Mouse (Mus musculus) forebrain, embryonic 12.5 days (tissue): ENCODE measurements around the gene Gm20662. TPM values are rescaled to one million over a fixed set of nuclear protein-coding genes. Genes with fewer than 3 reads are reported as not detected.

Experiments used
- ATAC-seq: fragments of 200-750 bp; cut with Nextera tagmentation; 2 replicates; pipeline ENCODE4 v1.8.0; 2017; ENCODE audit warnings: moderate TSS enrichment; ENCODE audit not compliant: low FRiP score
- H3K27ac ChIP-seq: fragments of 300-500 bp; sonication (generic); 2 replicates; pipeline ENCODE4 v1.5.1; 2016; ENCODE audit warnings: mild to moderate bottlenecking
- H3K27me3 ChIP-seq: fragments of 300-500 bp; sonication (generic); 2 replicates; pipeline ENCODE4 v1.6.1; 2016; ENCODE audit warnings: mild to moderate bottlenecking
- H3K36me3 ChIP-seq: fragments of 300-500 bp; sonication (generic); replicated peaks from 2 replicates; pipeline ENCODE4 v1.6.1; 2016; ENCODE audit warnings: mild to moderate bottlenecking
- H3K4me1 ChIP-seq: fragments of 300-500 bp; sonication (generic); 2 replicates; pipeline ENCODE4 v1.6.1; 2016
- H3K4me2 ChIP-seq: fragments of 300-500 bp; sonication (generic); 2 replicates; pipeline ENCODE4 v1.6.1; 2016; ENCODE audit warnings: mild to moderate bottlenecking, moderate library complexity
- H3K4me3 ChIP-seq: fragments of 300-500 bp; sonication (generic); replicated peaks from 2 replicates; pipeline ENCODE4 v1.5.1; 2016; ENCODE audit warnings: mild to moderate bottlenecking
- H3K9ac ChIP-seq: fragments of 300-500 bp; sonication (generic); 2 replicates; pipeline ENCODE4 v1.6.1; 2016; ENCODE audit warnings: mild to moderate bottlenecking
- H3K9me3 ChIP-seq: fragments of 300-500 bp; sonication (generic); 2 replicates; pipeline ENCODE4 v1.6.1; 2016
- WGBS: fragments of 180-500 bp; shearing (Covaris S2); methylation state at CpG from one replicate; pipeline ENCODE4 v1.1.7; 2016; 5-methylcytosine and 5-hydroxymethylcytosine counted together
- polyA plus RNA-seq: library from polyadenylated mRNA; unstranded; fragments of >200 nt; fragmentation: Nextera tagmentation; extraction: Ambion mirVana; gene quantifications from 2 replicates; pipeline ENCODE4 v1.2.1, GENCODE M21; 2016

Gm20662 gene
- polyA plus RNA-seq, 1 experiment from 2014 or later, result not detected

DNA sequence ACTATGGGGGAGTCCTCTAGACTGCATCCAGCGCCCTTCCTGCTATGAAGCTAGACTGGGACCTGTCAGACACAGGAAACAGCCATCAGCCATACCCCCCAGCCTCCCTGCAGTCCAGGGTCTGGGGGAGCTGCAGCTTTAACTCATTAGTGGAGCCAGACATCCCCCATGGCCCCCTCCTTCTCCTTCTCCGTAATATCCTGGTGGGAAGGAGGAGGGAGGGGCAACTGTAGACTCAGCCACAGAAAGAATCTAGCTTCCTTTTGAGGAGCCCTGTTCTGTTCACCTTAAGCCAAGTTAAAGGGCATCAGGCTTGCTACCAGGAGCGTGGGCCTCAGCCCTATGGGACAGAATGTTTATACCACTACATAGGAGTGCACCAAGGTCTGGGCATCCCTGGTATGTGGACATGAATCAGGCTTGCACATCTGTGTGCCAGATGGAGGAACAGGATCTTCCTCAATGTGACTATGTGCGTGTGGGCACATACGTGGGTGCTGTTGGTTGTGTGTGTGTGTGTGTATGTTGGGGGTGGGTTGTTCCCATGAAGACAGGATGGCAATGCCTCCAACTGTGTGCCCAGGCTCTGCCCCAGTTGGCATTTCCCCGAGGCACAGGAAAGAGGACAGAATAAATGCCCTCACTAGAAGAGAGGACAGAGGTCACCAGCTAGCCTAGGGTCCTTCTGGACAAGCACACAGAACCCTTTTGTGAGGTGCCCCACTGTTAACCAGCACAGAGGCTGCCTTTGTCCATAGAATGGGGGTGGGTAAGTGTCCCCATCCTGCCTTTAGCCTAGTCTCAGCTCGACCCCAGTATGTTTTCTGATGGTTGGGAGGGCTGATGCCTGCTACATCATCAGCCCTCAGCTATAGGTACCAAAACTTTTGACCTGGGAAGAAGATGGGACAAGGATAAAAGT, 14.2 kb upstream of the Gm20662 start:
- H3K9ac ChIP-seq, result 0 out of 2 replicates have a peak overlapping the region, but pooled peaks have one; percentile 9
- peak overlapping the region; percentile 6 for H3K4me2 ChIP-seq

DNA sequence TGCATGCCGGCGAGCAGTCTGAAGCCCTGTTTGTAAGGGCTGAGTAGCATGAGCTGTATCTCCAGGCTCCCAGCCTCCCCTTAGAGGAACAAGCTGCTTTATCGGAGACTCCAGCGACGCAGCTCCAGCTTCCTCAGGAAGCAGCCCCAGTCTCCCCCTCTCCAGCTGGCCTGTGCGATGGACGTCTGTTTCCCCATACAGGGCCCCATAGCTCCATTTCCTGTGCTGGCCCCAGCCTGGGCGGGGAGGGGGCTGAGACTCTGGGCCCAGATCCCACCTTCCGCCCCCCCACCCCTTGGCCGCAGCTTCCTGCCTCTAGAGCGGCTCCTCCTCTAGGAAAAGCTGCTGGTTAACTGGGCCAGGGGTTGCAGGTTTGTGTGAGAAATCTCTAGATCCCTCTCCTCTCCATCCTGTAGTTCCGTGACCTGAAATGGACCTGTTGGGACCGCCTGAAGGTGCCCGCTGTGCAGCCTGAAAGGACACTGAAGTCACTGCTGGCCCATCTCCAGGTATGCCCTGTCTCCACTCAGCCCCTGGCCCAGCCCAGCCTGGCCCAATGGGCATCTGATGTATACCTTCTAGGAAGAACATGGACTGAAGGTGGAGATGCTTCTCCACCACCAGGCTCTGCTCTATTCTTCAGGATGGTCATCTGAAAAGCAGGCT, 13.3 kb upstream of the Gm20662 start, which contains the start of gene Gm20661:
TSS of gene Gm20661 (plus strand) at position 378 of the 666 bp plus-strand sequence.
- H3K27me3 ChIP-seq, result peaks cover 22% of the 10 kb centered on the region
- WGBS, result 54% methylated on average over 14 of the region's 14 CpGs
- no peak for ATAC-seq
- H3K27ac ChIP-seq, result peak within 1 kb of the TSS; percentile 78
- H3K4me2 ChIP-seq, result peak within 1 kb of the TSS; percentile 21
- no peaks in the 10 kb centered on the region for H3K9me3 ChIP-seq
- 0 out of 2 replicates have a peak within 1 kb of the TSS, but pooled peaks have one; percentile 9 for H3K9ac ChIP-seq
- H3K4me1 ChIP-seq, result peaks cover 31% of the 10 kb centered on the region
- no peak within 1 kb of the TSS for H3K4me3 ChIP-seq
- H3K36me3 ChIP-seq, result no peaks in the 10 kb centered on the region

More for the DNA sequence above, 14.2 kb upstream of the Gm20662 start:
- peaks cover 22% of the 10 kb centered on the region for H3K27me3 ChIP-seq
- H3K27ac ChIP-seq, result peak overlapping the region; percentile 78
- no peak overlapping the region for H3K4me3 ChIP-seq
- ATAC-seq, result no peak
- peaks cover 31% of the 10 kb centered on the region for H3K4me1 ChIP-seq
- no peaks in the 10 kb centered on the region for H3K9me3 ChIP-seq
- WGBS, result 54% methylated on average over 7 of the region's 7 CpGs
- H3K36me3 ChIP-seq, result no peaks in the 10 kb centered on the region

GRCm38 (mm10) chr9:107983421-107983890, 12.7 kb upstream of the Gm20662 start:
- Histone ChIP-seq H3K9ac (no peak overlapping the region), H3K27me3 (peaks cover 22% of the 10 kb centered on the region), H3K4me2 (peak overlapping the region; percentile 21; the same call in 1 of the 2 replicates), H3K9me3 (no peaks in the 10 kb centered on the region), H3K4me3 (no peak overlapping the region), H3K27ac (peak overlapping the region; percentile 78; the same call in 1 of the 2 replicates), H3K36me3 (no peaks in the 10 kb centered on the region), H3K4me1 (peaks cover 31% of the 10 kb centered on the region)
- 48% methylated on average over 4 of the region's 4 CpGs for WGBS
- no peak for ATAC-seq

GRCm38 (mm10) chr9:107984052-107984753, 11.9 kb upstream of the Gm20662 start:
- ATAC-seq, result no peak
- no peaks in the 10 kb centered on the region for H3K9me3 ChIP-seq
- 80% methylated on average over 19 of the region's 19 CpGs for WGBS

GRCm38 (mm10) chr9:107984754-107985055, 11.4 kb upstream of the Gm20662 start:
- H3K9ac ChIP-seq, result peak overlapping the region; percentile 59; the same call in 1 of the 2 replicates
- 73% methylated on average over 9 of the region's 9 CpGs for WGBS
- H3K27me3 ChIP-seq, result peaks cover 22% of the 10 kb centered on the region
- no peaks in the 10 kb centered on the region for H3K36me3 ChIP-seq
- no peaks in the 10 kb centered on the region for H3K9me3 ChIP-seq
- ATAC-seq, result no peak
- peak overlapping the region; percentile 86 for H3K4me2 ChIP-seq
- H3K4me3 ChIP-seq, result peak overlapping the region; percentile 60
- peak overlapping the region; percentile 61; the same call in 1 of the 2 replicates for H3K27ac ChIP-seq
- peaks cover 31% of the 10 kb centered on the region for H3K4me1 ChIP-seq

More at GRCm38 (mm10) chr9:107984052-107984753, 11.9 kb upstream of the Gm20662 start:
- Histone ChIP-seq H3K36me3 (no peaks in the 10 kb centered on the region), H3K27ac (peak overlapping the region; percentile 65; the same call in 1 of the 2 replicates), H3K27me3 (peaks cover 22% of the 10 kb centered on the region), H3K4me2 (peak overlapping the region; percentile 86), H3K4me1 (peaks cover 31% of the 10 kb centered on the region), H3K9ac (no peak overlapping the region; the same call in 1 of the 2 replicates), H3K4me3 (peak overlapping the region; percentile 60)

DNA sequence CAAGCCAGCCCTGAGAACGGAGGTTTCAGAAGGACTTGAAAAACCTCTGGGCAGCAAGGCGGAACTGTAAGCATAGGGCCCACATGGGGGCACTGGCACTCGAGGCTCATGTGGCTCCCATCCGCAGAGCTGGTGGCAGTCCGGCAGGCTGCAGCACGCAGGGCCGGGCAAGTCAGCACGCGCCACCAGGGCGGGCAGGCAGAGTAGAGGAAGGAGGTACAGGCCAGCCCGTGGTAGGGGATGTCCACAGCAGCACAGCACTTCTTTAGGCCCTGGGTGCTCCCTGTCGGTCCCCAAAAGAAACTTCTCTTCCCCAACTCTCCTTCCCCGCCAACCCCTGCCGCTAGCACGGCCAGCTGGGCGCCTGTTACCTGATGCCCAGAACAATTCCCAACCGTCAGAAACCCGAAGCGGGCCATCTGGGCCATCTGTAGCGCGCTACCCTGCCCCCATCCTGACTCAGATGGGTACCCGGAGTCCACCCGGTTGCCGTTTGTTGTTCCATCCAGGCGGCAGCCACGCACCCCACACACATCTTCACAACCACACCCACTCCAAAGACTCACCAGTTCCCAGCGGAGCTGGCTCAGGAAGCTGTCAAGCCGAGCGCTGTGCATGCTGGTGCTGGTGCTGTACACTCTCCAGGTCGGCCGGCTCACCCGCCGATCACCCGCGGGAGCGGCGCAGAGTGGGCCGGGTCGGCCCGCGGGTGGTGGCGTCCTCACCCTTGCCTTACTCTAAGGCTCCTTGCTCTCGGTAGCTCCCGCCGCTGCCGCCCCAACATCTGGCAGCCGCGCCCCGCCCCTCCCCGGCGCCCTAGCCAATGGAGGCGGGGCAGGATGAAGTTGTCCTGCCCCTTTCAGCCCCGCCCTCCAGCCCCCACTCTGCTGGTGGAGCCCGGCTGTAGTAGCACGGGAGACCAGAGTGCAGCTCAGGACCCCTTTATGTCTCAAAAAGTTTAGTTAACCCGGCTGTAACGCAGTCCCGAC, 10.7 kb upstream of the Gm20662 start, which contains the start of gene Inka1:
TSS of gene Inka1 (minus strand) at position 749 of the 989 bp plus-strand sequence.
- Histone ChIP-seq H3K4me1 (peaks cover 31% of the 10 kb centered on the region), H3K4me2 (peak within 1 kb of the TSS; percentile 86), H3K27me3 (peaks cover 22% of the 10 kb centered on the region), H3K9me3 (no peaks in the 10 kb centered on the region), H3K4me3 (peak within 1 kb of the TSS; percentile 60), H3K9ac (peak within 1 kb of the TSS; percentile 59), H3K36me3 (no peaks in the 10 kb centered on the region), H3K27ac (peak within 1 kb of the TSS; percentile 61)
- peak; percentile 83 for ATAC-seq
- WGBS, result 1% methylated on average over 56 of the region's 58 CpGs

DNA sequence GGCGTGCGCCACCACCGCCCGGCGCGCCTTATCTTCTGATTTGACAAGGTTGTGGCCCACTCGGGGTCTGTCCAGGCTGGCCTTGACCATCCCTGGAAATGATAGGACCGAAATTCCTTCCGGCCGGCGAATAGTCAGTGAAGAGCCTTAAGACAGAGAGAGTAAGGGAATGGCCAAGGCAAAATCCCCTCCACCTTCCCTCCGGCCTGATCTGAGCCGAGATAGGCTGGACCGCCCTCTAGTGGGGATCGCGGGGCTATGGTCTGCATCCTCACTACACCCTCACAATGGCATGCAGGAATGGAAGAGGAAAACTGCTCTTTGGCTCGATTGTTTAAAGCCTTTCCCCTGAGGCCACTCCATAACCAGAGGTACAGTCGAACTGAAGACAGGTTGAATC, 9.8 kb upstream of the Gm20662 start:
- peak; percentile 73 for ATAC-seq
- 8% methylated on average over 18 of the region's 18 CpGs for WGBS
- Histone ChIP-seq H3K9me3 (no peaks in the 10 kb centered on the region), H3K4me1 (peaks cover 31% of the 10 kb centered on the region), H3K9ac (no peak overlapping the region), H3K36me3 (no peaks in the 10 kb centered on the region), H3K4me3 (peak overlapping the region; percentile 60), H3K27ac (no peak overlapping the region), H3K4me2 (peak overlapping the region; percentile 86), H3K27me3 (peaks cover 22% of the 10 kb centered on the region)

GRCm38 (mm10) chr9:107987950-107988349, 8.2 kb upstream of the Gm20662 start:
- H3K4me3 ChIP-seq, result no peak overlapping the region
- no peak for ATAC-seq
- H3K9ac ChIP-seq, result no peak overlapping the region
- no peak overlapping the region for H3K4me2 ChIP-seq
- H3K4me1 ChIP-seq, result peaks cover 18% of the 10 kb centered on the region
- H3K27ac ChIP-seq, result no peak overlapping the region
- no peaks in the 10 kb centered on the region for H3K9me3 ChIP-seq
- H3K36me3 ChIP-seq, result no peaks in the 10 kb centered on the region
- 81% methylated on average over 3 of the region's 3 CpGs for WGBS
- peaks cover 22% of the 10 kb centered on the region for H3K27me3 ChIP-seq

GRCm38 (mm10) chr9:107992197-107992596, 4.0 kb upstream of the Gm20662 start, which contains the start of gene Cdhr4:
Cdhr4 (plus strand) TSS chr9:107992497.
- no peak within 1 kb of the TSS for H3K9ac ChIP-seq
- no peak within 1 kb of the TSS for H3K4me3 ChIP-seq
- H3K9me3 ChIP-seq, result no peaks in the 10 kb centered on the region
- H3K27ac ChIP-seq, result no peak within 1 kb of the TSS
- 79% methylated on average over 2 of the region's 2 CpGs for WGBS
- no peaks in the 10 kb centered on the region for H3K36me3 ChIP-seq
- no peaks in the 10 kb centered on the region for H3K4me1 ChIP-seq
- no peak for ATAC-seq
- no peak within 1 kb of the TSS for H3K4me2 ChIP-seq
- H3K27me3 ChIP-seq, result no peaks in the 10 kb centered on the region

GRCm38 (mm10) chr9:107993013-107993412, 3.1 kb upstream of the Gm20662 start:
- Histone ChIP-seq H3K36me3 (no peaks in the 10 kb centered on the region), H3K4me3 (no peak overlapping the region), H3K27ac (no peak overlapping the region), H3K9me3 (no peaks in the 10 kb centered on the region), H3K4me1 (no peaks in the 10 kb centered on the region), H3K4me2 (no peak overlapping the region), H3K27me3 (no peaks in the 10 kb centered on the region), H3K9ac (no peak overlapping the region)
- ATAC-seq, result no peak
- 81% methylated on average over 11 of the region's 11 CpGs for WGBS

DNA sequence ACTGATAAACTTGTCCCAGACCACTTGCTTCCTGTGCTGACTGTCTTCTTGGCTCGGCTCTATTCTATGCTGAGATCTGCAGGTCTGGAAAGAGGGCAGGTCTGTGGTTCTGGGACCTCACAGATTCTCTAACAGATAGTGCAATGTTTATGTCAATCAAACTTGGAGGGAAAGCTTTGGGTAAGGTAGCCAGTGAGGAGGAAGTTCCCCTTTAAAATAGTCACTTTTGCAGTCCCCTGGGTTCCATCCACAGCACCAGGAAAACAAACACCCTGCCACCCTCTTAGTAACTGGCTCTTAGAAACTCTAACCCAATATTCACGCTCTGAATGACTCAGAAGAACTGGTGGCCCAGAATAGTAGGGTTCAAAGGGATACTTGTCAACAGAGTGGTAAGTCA, 1.7 kb upstream of the Gm20662 start:
- no peak overlapping the region for H3K27ac ChIP-seq
- H3K9me3 ChIP-seq, result no peaks in the 10 kb centered on the region
- H3K4me3 ChIP-seq, result no peak overlapping the region
- ATAC-seq, result no peak
- no peaks in the 10 kb centered on the region for H3K4me1 ChIP-seq
- H3K9ac ChIP-seq, result no peak overlapping the region
- H3K4me2 ChIP-seq, result no peak overlapping the region
- no peaks in the 10 kb centered on the region for H3K27me3 ChIP-seq
- no peaks in the 10 kb centered on the region for H3K36me3 ChIP-seq
- WGBS, result 75% methylated on average over 2 of the region's 2 CpGs
